Mouse (Mus musculus) brain, embryonic 14.5 days (tissue): Measurements from ENCODE around the gene Rorb. TPM values are rescaled to one million over a fixed set of nuclear protein-coding genes. Genes with fewer than 3 reads are reported as not detected.

Experiments used
- DNase-seq: peaks from one replicate; pipeline ENCODE4 v3.0.0-alpha.2; 2011; ENCODE audit warnings: low read depth
- CTCF ChIP-seq: fragments of 200-500 bp; IDR thresholded peaks from 2 replicates; pipeline ENCODE4 v1.5.1; 2012; ENCODE audit warnings: inconsistent platforms, mild to moderate bottlenecking, moderate library complexity, borderline replicate concordance; ENCODE audit not compliant: insufficient read depth, insufficient read length; ENCODE audit errors: extremely low read depth
- POLR2A ChIP-seq: fragments of 200-500 bp; IDR thresholded peaks from 2 replicates; pipeline ENCODE4 v1.6.1; 2012; ENCODE audit warnings: mild to moderate bottlenecking, inconsistent platforms, borderline replicate concordance; ENCODE audit not compliant: poor library complexity, insufficient read depth, insufficient read length, severe bottlenecking; ENCODE audit errors: extremely low read depth
- polyA plus RNA-seq: library from polyadenylated mRNA; depleted of rRNA; stranded (reverse); fragments of >200 nt; gene quantifications from 2 replicates; pipeline ENCODE4 v1.2.3, GENCODE M21; 2012

The Rorb gene
- polyA plus RNA-seq, 1 experiment: 4.5 TPM

GRCm38 (mm10) chr19:18979996-18980395 lies 131.0 kb downstream of the Rorb start:
- no peak for DNase-seq
- TF ChIP-seq CTCF (no peak), POLR2A (no peak)

- peak; percentile 52; the same call in 1 of the 2 replicates for TF ChIP-seq CTCF
- TF ChIP-seq POLR2A: no peak
- DNase-seq: peak; percentile 88
These were observed 136.0 kb downstream of the Rorb start for GRCm38 (mm10) chr19:18974796-18975660.

- peak; percentile 48 for DNase-seq
- TF ChIP-seq POLR2A (no peak), CTCF (no peak)
These were observed 141.6 kb downstream of the Rorb start for GRCm38 (mm10) chr19:18969386-18969785.

- DNase-seq: no peak
- TF ChIP-seq CTCF (no peak), POLR2A (no peak)
These were observed 143.7 kb downstream of the Rorb start for GRCm38 (mm10) chr19:18967307-18967706.

- TF ChIP-seq CTCF: no peak
- no peak for TF ChIP-seq POLR2A
- peak; percentile 81 for DNase-seq
These were observed 151.1 kb downstream of the Rorb start for GRCm38 (mm10) chr19:18959862-18960261.

- DNase-seq: no peak
- TF ChIP-seq CTCF (no peak), POLR2A (no peak)
These were observed 158.2 kb downstream of the Rorb start for GRCm38 (mm10) chr19:18952806-18953205.

- DNase-seq: no peak
These were observed 163.8 kb downstream of the Rorb start for GRCm38 (mm10) chr19:18947193-18947592.

GRCm38 (mm10) chr19:18945265-18945664 lies 165.7 kb downstream of the Rorb start:
- no peak for DNase-seq
- TF ChIP-seq CTCF (no peak), POLR2A (no peak)

More at GRCm38 (mm10) chr19:18947193-18947592, 163.8 kb downstream of the Rorb start:
- TF ChIP-seq POLR2A (no peak), CTCF (no peak)

GRCm38 (mm10) chr19:18941391-18941790 lies 169.6 kb downstream of the Rorb start:
- no peak for DNase-seq
- TF ChIP-seq POLR2A: no peak
- TF ChIP-seq CTCF: no peak

GRCm38 (mm10) chr19:18911755-18912340 lies 199.1 kb downstream of the Rorb start:
- TF ChIP-seq CTCF: no peak
- no peak for TF ChIP-seq POLR2A
- DNase-seq: no peak

- DNase-seq: peak; percentile 36
- TF ChIP-seq CTCF: no peak
- TF ChIP-seq POLR2A: no peak
These were observed 201.4 kb downstream of the Rorb start for GRCm38 (mm10) chr19:18909641-18910040.

GRCm38 (mm10) chr19:18905511-18905910 lies 205.5 kb downstream of the Rorb start:
- TF ChIP-seq CTCF (no peak), POLR2A (no peak)

GRCm38 (mm10) chr19:18902694-18903067 lies 208.3 kb downstream of the Rorb start:
- TF ChIP-seq CTCF: no peak
- no peak for TF ChIP-seq POLR2A

More at GRCm38 (mm10) chr19:18905511-18905910, 205.5 kb downstream of the Rorb start:
- no peak for DNase-seq

More at GRCm38 (mm10) chr19:18902694-18903067, 208.3 kb downstream of the Rorb start:
- DNase-seq: peak; percentile 24
